In the genomic region with DNA sequence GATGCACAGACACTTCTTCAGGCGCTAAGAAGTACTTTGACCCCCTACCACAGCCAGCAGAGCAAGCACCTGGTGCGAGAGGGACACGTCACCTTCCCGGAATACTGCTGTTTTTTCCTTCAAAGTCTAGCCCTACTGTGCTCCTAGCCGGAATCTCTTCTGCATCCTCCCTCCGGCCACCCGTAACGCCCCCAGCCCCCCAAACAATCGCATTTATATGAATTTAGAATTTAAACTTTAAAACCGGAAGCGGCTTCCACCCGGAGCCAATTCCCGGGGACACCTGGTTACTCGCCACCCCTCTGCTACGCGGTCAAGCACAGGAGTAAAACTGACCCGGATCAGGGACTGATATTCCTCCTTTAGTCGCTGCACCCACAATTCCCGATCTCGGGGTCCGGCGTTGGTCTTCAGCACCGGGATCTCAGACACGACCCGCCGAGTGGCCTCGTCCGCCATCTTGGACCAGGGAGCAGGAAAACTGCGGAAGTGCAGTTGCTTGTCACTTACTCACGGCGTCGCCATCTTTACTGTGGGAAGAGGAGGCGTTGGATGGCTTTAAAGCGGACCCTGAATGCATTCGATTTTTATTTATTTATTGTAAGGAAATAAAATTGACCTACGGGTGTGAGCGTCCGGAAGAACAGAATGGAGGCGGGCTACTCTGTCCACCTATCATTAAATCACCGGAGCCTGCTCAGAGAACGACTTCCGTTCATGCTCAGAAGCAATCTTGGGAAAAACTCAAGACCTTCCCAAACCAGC, we compare ENCODE assay signal across 8 mouse cellular contexts. TPM values are rescaled to one million over a fixed set of nuclear protein-coding genes. Genes with fewer than 3 reads are reported as not detected.
DNase-seq lines count a peak whose midpoint lies in the region; ATAC-seq and TF ChIP-seq lines count a peak whose summit lies in the region.

TSS of gene Ufc1 (minus strand) at position 727 of the 765 bp plus-strand sequence.

- peak within 1 kb of the TSS; percentile 76 to 78 (median 77) for H3K4me3 ChIP-seq in CH12.LX (replicated peaks in 1 of 3; ENCODE audit: low read depth in 2 of 3, low read length in 2 of 3, poor library complexity in 1 of 3)
- peak within 1 kb of the TSS; percentile 72 for H3K4me3 ChIP-seq in forebrain, embryonic 11.5 days (ENCODE audit: low read depth, low read length)
- peak within 1 kb of the TSS; percentile 91 for H3K4me3 ChIP-seq in heart, embryonic 16.5 days (ENCODE audit: low read length)
- H3K4me3 ChIP-seq in liver, embryonic 13.5 days (replicated peaks), result peak within 1 kb of the TSS; percentile 79
- peak within 1 kb of the TSS; percentile 63 for H3K4me3 ChIP-seq in stomach, embryonic 14.5 days (ENCODE audit: low read depth, low read length)

- TF ChIP-seq CTCF in CH12.LX (conservative IDR thresholded peaks at IDR 0.05 in 1 of 2, IDR thresholded peaks at IDR 0.05 in 1 of 2; ENCODE audit: low read depth in 2 of 2, low read length in 2 of 2), result no peak

- no peaks in the 10 kb centered on the region for H3K27me3 ChIP-seq in CH12.LX (replicated peaks)
- H3K27me3 ChIP-seq in forebrain, embryonic 11.5 days (ENCODE audit: control insufficient read depth, insufficient read depth, low read length), result peaks cover 3% of the 10 kb centered on the region; the same call in 1 of the 2 replicates
- peaks cover 6% of the 10 kb centered on the region; the same call in 1 of the 2 replicates for H3K27me3 ChIP-seq in heart, embryonic 16.5 days (ENCODE audit: control insufficient read depth, insufficient read depth, low read length)
- H3K27me3 ChIP-seq in liver, embryonic 13.5 days, result peaks cover 36% of the 10 kb centered on the region
- no peaks in the 10 kb centered on the region for H3K27me3 ChIP-seq in stomach, embryonic 14.5 days (ENCODE audit: control insufficient read depth, insufficient read depth, low read length)

- peak; percentile 86 for DNase-seq in CH12.LX (ENCODE audit: extremely low read depth)
- peak; percentile 75 for DNase-seq in c-Kit-negative CD71-positive TER-119-positive erythroid progenitor cells, embryonic 14.5 days (ENCODE audit: low read depth, low spot score)
- peak; percentile 84 for DNase-seq in forebrain, embryonic 11.5 days (ENCODE audit: low spot score)
- peak; percentile 87 to 93 for DNase-seq in kidney, postnatal 25 days
- peak; percentile 74 for DNase-seq in liver, embryonic 13.5 days
- DNase-seq in natural killer cell, adult 2 months (ENCODE audit: low spot score in 2 of 2), result peak; percentile 81 to 84

- H3K9ac ChIP-seq in CH12.LX (ENCODE audit: insufficient read depth, low read depth), result peak within 1 kb of the TSS; percentile 96
- peak within 1 kb of the TSS; percentile 94 for H3K9ac ChIP-seq in forebrain, embryonic 11.5 days (ENCODE audit: low read length)
- H3K9ac ChIP-seq in heart, embryonic 16.5 days (ENCODE audit: low read length), result peak within 1 kb of the TSS; percentile 94
- H3K9ac ChIP-seq in liver, embryonic 13.5 days, result peak within 1 kb of the TSS; percentile 84
- H3K9ac ChIP-seq in stomach, embryonic 14.5 days (replicated peaks; ENCODE audit: low read depth, low read length), result peak within 1 kb of the TSS; percentile 68

- H3K36me3 ChIP-seq in CH12.LX (replicated peaks in 1 of 2; ENCODE audit: control insufficient read depth in 1 of 2, insufficient read depth in 1 of 2, low read length in 1 of 2), result peaks cover 9 to 16% of the 10 kb centered on the region in 2 experiments
- no peaks in the 10 kb centered on the region for H3K36me3 ChIP-seq in forebrain, embryonic 11.5 days (ENCODE audit: control insufficient read depth, insufficient read depth, low read length)
- H3K36me3 ChIP-seq in heart, embryonic 16.5 days (ENCODE audit: control insufficient read depth, insufficient read depth), result peaks cover 5% of the 10 kb centered on the region
- peaks cover 11% of the 10 kb centered on the region for H3K36me3 ChIP-seq in liver, embryonic 13.5 days
- peaks cover 6% of the 10 kb centered on the region for H3K36me3 ChIP-seq in stomach, embryonic 14.5 days (ENCODE audit: control insufficient read depth, insufficient read depth, low read length)

- peaks cover 0 to 17% of the 10 kb centered on the region in 2 experiments; a peak in 3 of 4 replicates for H3K4me1 ChIP-seq in CH12.LX (ENCODE audit: control insufficient read depth in 1 of 2, insufficient read depth in 2 of 2)
- peaks cover 8% of the 10 kb centered on the region for H3K4me1 ChIP-seq in forebrain, embryonic 11.5 days (replicated peaks; ENCODE audit: control insufficient read depth, insufficient read depth, low read length)
- H3K4me1 ChIP-seq in heart, embryonic 16.5 days (ENCODE audit: control insufficient read depth, insufficient read depth, low read length), result peaks cover 7% of the 10 kb centered on the region
- H3K4me1 ChIP-seq in liver, embryonic 13.5 days (replicated peaks), result peaks cover 34% of the 10 kb centered on the region
- peaks cover 7% of the 10 kb centered on the region; the same call in 1 of the 2 replicates for H3K4me1 ChIP-seq in stomach, embryonic 14.5 days (ENCODE audit: control insufficient read depth, insufficient read depth, low read length)

- peak; percentile 80 for ATAC-seq in forebrain, embryonic 11.5 days (replicated peaks; ENCODE audit: low FRiP score)
- ATAC-seq in heart, embryonic 16.5 days (replicated peaks; ENCODE audit: extremely low read depth, insufficient read depth, low FRiP score), result peak; percentile 82
- peak; percentile 73 for ATAC-seq in liver, embryonic 13.5 days (ENCODE audit: low read depth)
- peak; percentile 86 for ATAC-seq in stomach, embryonic 14.5 days (ENCODE audit: insufficient number of reproducible peaks, insufficient read depth, low FRiP score, low read depth)

- in situ Hi-C loops in CH12.LX (cut with MboI; ENCODE audit: low pct_ligation_motif_present, low pct_unique_long_range_greater_than_20kb, low sequenced_read_pairs), result no loop called here

- H3K27ac ChIP-seq in CH12.LX (ENCODE audit: insufficient read depth, low read depth), result peak within 1 kb of the TSS; percentile 81
- H3K27ac ChIP-seq in forebrain, embryonic 11.5 days (ENCODE audit: low read depth, low read length), result peak within 1 kb of the TSS; percentile 88
- peak within 1 kb of the TSS; percentile 96 for H3K27ac ChIP-seq in heart, embryonic 16.5 days (ENCODE audit: low read length)
- peak within 1 kb of the TSS; percentile 87 for H3K27ac ChIP-seq in liver, embryonic 13.5 days
- H3K27ac ChIP-seq in stomach, embryonic 14.5 days (ENCODE audit: low read length), result peak within 1 kb of the TSS; percentile 95

- H3K9me3 ChIP-seq in CH12.LX (replicated peaks; ENCODE audit: low read length), result no peaks in the 10 kb centered on the region
- H3K9me3 ChIP-seq in forebrain, embryonic 11.5 days (ENCODE audit: control insufficient read depth, low read length), result no peaks in the 10 kb centered on the region
- H3K9me3 ChIP-seq in heart, embryonic 16.5 days (replicated peaks; ENCODE audit: control insufficient read depth, low read length), result no peaks in the 10 kb centered on the region
- H3K9me3 ChIP-seq in liver, embryonic 13.5 days (replicated peaks), result no peaks in the 10 kb centered on the region
- no peaks in the 10 kb centered on the region for H3K9me3 ChIP-seq in stomach, embryonic 14.5 days (ENCODE audit: control insufficient read depth, low read depth, low read length)

- peaks cover 16% of the 10 kb centered on the region for H3K79me2 ChIP-seq in CH12.LX (replicated peaks; ENCODE audit: control insufficient read depth, extremely low read depth, insufficient read depth, poor library complexity, severe bottlenecking)

- dilution Hi-C loops in CH12.LX (cut with MboI; ENCODE audit: extremely low pct_ligation_motif_present, extremely low pct_unique_long_range_greater_than_20kb, low sequenced_read_pairs), result no loop called here

- no peak for TF ChIP-seq RAD21 in CH12.LX (IDR thresholded peaks at IDR 0.05; ENCODE audit: low read depth, low read length)

- peak; percentile 84 for TF ChIP-seq POLR2A in CH12.LX (IDR thresholded peaks at IDR 0.05; ENCODE audit: low read depth, low read length)

- H3K4me2 ChIP-seq in CH12.LX (ENCODE audit: insufficient read depth, low read depth, poor library complexity, severe bottlenecking), result peak within 1 kb of the TSS; percentile 69; the same call in 1 of the 2 replicates
- H3K4me2 ChIP-seq in forebrain, embryonic 11.5 days (ENCODE audit: low read depth, low read length, severe bottlenecking), result peak within 1 kb of the TSS; percentile 53
- peak within 1 kb of the TSS; percentile 81 for H3K4me2 ChIP-seq in heart, embryonic 16.5 days (ENCODE audit: low read depth, low read length)
- peak within 1 kb of the TSS; percentile 63 for H3K4me2 ChIP-seq in liver, embryonic 13.5 days
- H3K4me2 ChIP-seq in stomach, embryonic 14.5 days (replicated peaks; ENCODE audit: low read depth, low read length), result peak within 1 kb of the TSS; percentile 82

- TF ChIP-seq EP300 in CH12.LX (IDR thresholded peaks at IDR 0.05; ENCODE audit: low read length), result no peak

- WGBS in forebrain, embryonic 11.5 days, result under 1% methylated on average over 42 of the region's 42 CpGs
- WGBS in heart, embryonic 16.5 days, result under 1% methylated on average over 42 of the region's 42 CpGs
- WGBS in liver, embryonic 13.5 days (ENCODE audit: insufficient replicate concordance), result under 1% methylated on average over 42 of the region's 42 CpGs
- WGBS in stomach, embryonic 14.5 days, result under 1% methylated on average over 42 of the region's 42 CpGs

TF ChIP-seq in CH12.LX, 34 proteins besides CTCF, POLR2A, EP300 and RAD21 (continues in another document):
- TF ChIP-seq MYC (IDR thresholded peaks at IDR 0.05; ENCODE audit: low read depth, low read length) (0 out of 2 replicates have a peak, but pooled peaks have one; percentile 34), IRF4 (IDR thresholded peaks at IDR 0.05; ENCODE audit: low read depth, low read length) (no peak), ELF1 (IDR thresholded peaks at IDR 0.05; ENCODE audit: low read depth, low read length) (peak; percentile 92), MEF2A (IDR thresholded peaks at IDR 0.05; ENCODE audit: borderline replicate concordance, low read depth, low read length) (no peak), JUN (IDR thresholded peaks at IDR 0.05; ENCODE audit: insufficient read depth, low read depth, low read length) (no peak), NELFE (IDR thresholded peaks at IDR 0.05; ENCODE audit: low read depth, low read length) (peak; percentile 41; the same call in 1 of the 2 replicates), ZMIZ1 (IDR thresholded peaks at IDR 0.05; ENCODE audit: low read depth, low read length) (peak; percentile 11; the same call in 1 of the 2 replicates), HCFC1 (IDR thresholded peaks at IDR 0.05; ENCODE audit: low read depth, low read length) (peak; percentile 83), BHLHE40 (IDR thresholded peaks at IDR 0.05; ENCODE audit: low read depth, low read length) (no peak)

RNA-seq across cellular contexts. Expression of gene Ufc1, which starts in this region (rescaled TPM):
- 98.4 and 120 TPM in 2 replicates for total RNA-seq in CH12.LX (2012; rRNA removed)
- 115 and 121 TPM in 2 replicates for total RNA-seq in CH12.LX (2014; rRNA removed)
- polyA plus RNA-seq in CH12.LX (2012; ENCODE audit: insufficient read length, low read depth), result 71.4 and 76.2 TPM in 2 replicates
- polyA plus RNA-seq in forebrain, embryonic 11.5 days (2014; fragmentation: Nextera tagmentation; extraction: Ambion mirVana), result 92.4 and 97.5 TPM in 2 replicates
- polyA plus RNA-seq in heart, embryonic 16.5 days (2015; fragmentation: Nextera tagmentation; extraction: Ambion mirVana), result 82.0 and 82.1 TPM in 2 replicates
- polyA plus RNA-seq in liver, embryonic 13.5 days (2015; fragmentation: Nextera tagmentation; extraction: Ambion mirVana), result 53.3 and 57.1 TPM in 2 replicates
- 118 and 130 TPM in 2 replicates for polyA plus RNA-seq in stomach, embryonic 14.5 days (2014; fragmentation: Nextera tagmentation; extraction: Ambion mirVana)

Comparison
In these comparisons a context has a peak if more than half of its experiments do, and no peak if none do; other contexts are left out.
1. Peak in every context shown above with its lines: DNase-seq, ATAC-seq, H3K4me3 ChIP-seq and H3K27ac ChIP-seq.